Mouse (Mus musculus) kidney, embryonic 16.5 days (tissue): ENCODE data around the gene Atp2b2. TPM values are rescaled to one million over a fixed set of nuclear protein-coding genes. Genes with fewer than 3 reads are reported as not detected.

Experiments used
- ATAC-seq: fragments of 200-750 bp; cut with Nextera tagmentation; 2 replicates; pipeline ENCODE4 v1.8.0; 2017; ENCODE audit warnings: moderate TSS enrichment; ENCODE audit not compliant: low FRiP score, low TSS enrichment
- H3K27ac ChIP-seq: fragments of 300-500 bp; sonication (generic); 2 replicates; pipeline ENCODE4 v1.5.1; 2014; ENCODE audit warnings: low read length
- H3K27me3 ChIP-seq: fragments of 300-500 bp; sonication (generic); 2 replicates; pipeline ENCODE4 v1.6.1; 2014; ENCODE audit warnings: low read length, control low read depth, mixed read lengths; ENCODE audit not compliant: insufficient read depth
- H3K36me3 ChIP-seq: fragments of 300-500 bp; sonication (generic); 2 replicates; pipeline ENCODE4 v1.6.1; 2014; ENCODE audit warnings: low read length, control low read depth, mixed read lengths; ENCODE audit not compliant: insufficient read depth
- H3K4me1 ChIP-seq: fragments of 300-500 bp; sonication (generic); 2 replicates; pipeline ENCODE4 v1.6.1; 2014; ENCODE audit warnings: low read length, control low read depth, mixed read lengths; ENCODE audit not compliant: insufficient read depth
- H3K4me2 ChIP-seq: fragments of 300-500 bp; sonication (generic); replicated peaks from 2 replicates; pipeline ENCODE4 v1.6.1; 2014; ENCODE audit warnings: low read depth, low read length
- H3K4me3 ChIP-seq: fragments of 300-500 bp; sonication (generic); 2 replicates; pipeline ENCODE4 v1.5.1; 2014; ENCODE audit warnings: mild to moderate bottlenecking, low read length
- H3K9ac ChIP-seq: fragments of 300-500 bp; sonication (generic); replicated peaks from 2 replicates; pipeline ENCODE4 v1.6.1; 2014; ENCODE audit warnings: low read length
- H3K9me3 ChIP-seq: fragments of 300-500 bp; sonication (generic); 2 replicates; pipeline ENCODE4 v1.6.1; 2016; ENCODE audit warnings: low read length, control low read depth
- WGBS: fragments of 180-500 bp; shearing (Covaris S2); extraction: QIAGEN DNeasy Blood & Tissue Kit; methylation state at CpG from one replicate; pipeline ENCODE4 v1.1.7; 2014; 5-methylcytosine and 5-hydroxymethylcytosine counted together
- polyA plus RNA-seq: library from polyadenylated mRNA; unstranded; fragments of >200 nt; fragmentation: Nextera tagmentation; extraction: Ambion mirVana; gene quantifications from 2 replicates; pipeline ENCODE4 v1.2.1, GENCODE M21; 2015

Atp2b2 gene
- polyA plus RNA-seq, 1 experiment from 2014 or later = 0.09 TPM

DNA sequence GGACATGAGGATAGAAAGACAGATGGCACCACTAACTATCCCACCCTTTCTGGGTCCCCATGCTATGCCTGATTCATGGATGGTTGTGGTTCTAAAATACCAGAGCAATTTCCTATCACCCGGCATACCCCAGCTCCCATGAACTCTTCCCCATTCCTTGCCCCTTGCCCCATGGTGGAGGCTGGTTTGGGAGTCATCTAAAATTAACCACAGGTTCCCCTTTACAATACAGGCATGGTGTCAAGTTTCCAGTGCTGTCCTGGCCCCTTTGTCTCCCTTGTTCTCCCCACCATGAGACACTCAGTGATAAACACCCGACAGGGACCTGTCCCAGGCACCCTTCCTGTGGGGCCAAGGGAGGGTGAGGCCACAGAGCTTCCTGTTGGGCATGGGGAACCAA, 204.7 kb downstream of the Atp2b2 start:
- H3K4me1 ChIP-seq = no peaks in the 10 kb centered on the region
- no peak overlapping the region for H3K9ac ChIP-seq
- H3K4me3 ChIP-seq = no peak overlapping the region
- H3K9me3 ChIP-seq = no peaks in the 10 kb centered on the region
- no peaks in the 10 kb centered on the region for H3K27me3 ChIP-seq
- H3K27ac ChIP-seq = no peak overlapping the region
- 67% methylated on average over 2 of the region's 2 CpGs for WGBS
- H3K36me3 ChIP-seq = no peaks in the 10 kb centered on the region
- no peak for ATAC-seq
- H3K4me2 ChIP-seq = no peak overlapping the region

DNA sequence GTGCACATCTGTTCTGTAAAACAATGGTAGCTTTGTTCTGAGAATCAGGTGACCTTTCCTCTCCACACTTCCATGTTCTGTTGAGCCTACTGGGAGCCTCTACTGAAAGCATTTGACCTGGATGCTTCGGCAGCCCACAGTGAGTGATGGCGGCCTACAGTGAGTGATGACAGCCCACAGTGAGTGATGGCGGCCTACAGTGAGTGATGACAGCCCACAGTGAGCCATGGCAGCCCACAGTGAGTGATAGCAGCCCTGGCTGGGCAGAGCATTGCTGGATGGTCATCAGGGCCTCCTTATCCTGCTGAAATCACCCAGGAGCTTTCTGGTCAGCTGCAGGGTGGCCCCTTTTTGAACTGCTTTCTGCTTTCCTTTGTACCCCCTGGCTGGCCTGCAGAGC, 205.9 kb downstream of the Atp2b2 start:
- no peaks in the 10 kb centered on the region for H3K27me3 ChIP-seq
- H3K9ac ChIP-seq = no peak overlapping the region
- no peak for ATAC-seq
- no peaks in the 10 kb centered on the region for H3K9me3 ChIP-seq
- WGBS = 79% methylated on average over 3 of the region's 3 CpGs
- no peak overlapping the region for H3K4me2 ChIP-seq
- H3K27ac ChIP-seq = no peak overlapping the region
- H3K4me1 ChIP-seq = no peaks in the 10 kb centered on the region
- H3K4me3 ChIP-seq = no peak overlapping the region
- H3K36me3 ChIP-seq = no peaks in the 10 kb centered on the region

DNA sequence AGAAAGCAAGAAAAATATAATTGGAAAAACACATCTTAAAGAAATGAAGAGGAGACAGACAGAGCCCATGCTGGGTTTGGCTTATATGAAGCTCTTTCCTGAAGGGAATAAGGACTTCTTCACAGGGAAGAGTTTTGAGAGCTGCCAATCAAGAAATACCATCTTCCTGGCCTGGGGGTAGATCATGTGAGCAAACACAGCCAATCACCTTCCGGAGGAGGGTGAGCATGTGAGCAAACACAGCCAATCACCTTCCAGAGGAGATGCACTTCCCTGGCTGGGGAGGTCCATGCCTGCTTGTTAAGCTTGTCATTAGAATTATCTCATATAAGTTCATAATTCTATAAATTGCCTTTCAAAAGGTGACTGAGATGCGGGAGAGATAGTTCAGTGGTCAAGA, 211.9 kb downstream of the Atp2b2 start:
- 83% methylated on average over 2 of the region's 2 CpGs for WGBS

DNA sequence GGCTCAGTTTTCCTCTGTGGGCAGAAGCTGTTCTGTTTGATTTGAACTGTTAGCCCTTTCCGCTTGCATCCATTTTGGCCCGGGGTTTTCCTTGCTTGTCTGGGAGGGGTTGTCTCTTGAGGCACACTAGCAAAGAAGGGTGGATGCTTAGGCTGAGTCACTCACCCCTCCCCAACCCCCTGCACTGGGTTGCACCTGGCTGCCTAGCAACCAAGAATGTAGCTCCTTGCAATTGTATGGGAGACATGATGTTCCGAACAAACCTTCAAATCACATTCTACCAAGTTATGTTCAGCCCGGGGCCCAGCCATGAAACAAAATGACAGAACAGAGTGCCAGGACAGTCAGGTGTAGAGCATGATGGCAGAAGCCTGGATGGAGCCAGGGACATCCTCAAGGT, 215.1 kb downstream of the Atp2b2 start:
- H3K9ac ChIP-seq = no peak overlapping the region
- H3K4me1 ChIP-seq = no peaks in the 10 kb centered on the region
- H3K27ac ChIP-seq = no peak overlapping the region
- H3K27me3 ChIP-seq = no peaks in the 10 kb centered on the region
- ATAC-seq = no peak
- no peaks in the 10 kb centered on the region for H3K9me3 ChIP-seq
- WGBS = 80% methylated on average over 4 of the region's 4 CpGs
- no peaks in the 10 kb centered on the region for H3K36me3 ChIP-seq
- H3K4me2 ChIP-seq = no peak overlapping the region
- H3K4me3 ChIP-seq = no peak overlapping the region

More for the DNA sequence above, 211.9 kb downstream of the Atp2b2 start:
- H3K9me3 ChIP-seq = no peaks in the 10 kb centered on the region
- no peak overlapping the region for H3K9ac ChIP-seq
- no peak overlapping the region for H3K4me3 ChIP-seq
- H3K27me3 ChIP-seq = no peaks in the 10 kb centered on the region
- H3K4me1 ChIP-seq = no peaks in the 10 kb centered on the region
- no peak overlapping the region for H3K27ac ChIP-seq
- H3K36me3 ChIP-seq = no peaks in the 10 kb centered on the region
- H3K4me2 ChIP-seq = no peak overlapping the region
- no peak for ATAC-seq

DNA sequence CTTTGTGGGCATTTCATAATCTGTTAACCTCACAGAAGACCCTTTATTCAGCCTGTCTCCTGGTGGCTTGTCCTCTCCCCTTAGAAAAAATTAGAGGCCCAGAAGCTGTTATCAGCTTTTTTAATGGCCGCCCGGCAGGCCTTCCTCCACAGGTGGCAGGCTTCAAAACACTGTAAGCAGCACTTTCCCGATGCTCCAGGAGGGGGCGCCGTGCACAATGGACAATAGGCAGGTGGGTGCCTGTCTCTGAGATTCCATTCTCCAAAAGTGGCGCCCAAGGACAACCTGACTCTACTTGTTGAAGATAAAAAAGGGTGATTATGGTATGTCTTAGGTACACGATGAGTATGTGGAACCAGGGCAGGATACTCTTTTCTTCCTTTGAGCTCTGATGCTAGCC, 220.0 kb downstream of the Atp2b2 start:
- Histone ChIP-seq H3K36me3 (no peaks in the 10 kb centered on the region), H3K9me3 (no peaks in the 10 kb centered on the region), H3K27me3 (no peaks in the 10 kb centered on the region), H3K4me3 (no peak overlapping the region), H3K27ac (no peak overlapping the region), H3K4me2 (no peak overlapping the region), H3K9ac (no peak overlapping the region), H3K4me1 (no peaks in the 10 kb centered on the region)
- 37% methylated on average over 7 of the region's 7 CpGs for WGBS
- no peak for ATAC-seq

DNA sequence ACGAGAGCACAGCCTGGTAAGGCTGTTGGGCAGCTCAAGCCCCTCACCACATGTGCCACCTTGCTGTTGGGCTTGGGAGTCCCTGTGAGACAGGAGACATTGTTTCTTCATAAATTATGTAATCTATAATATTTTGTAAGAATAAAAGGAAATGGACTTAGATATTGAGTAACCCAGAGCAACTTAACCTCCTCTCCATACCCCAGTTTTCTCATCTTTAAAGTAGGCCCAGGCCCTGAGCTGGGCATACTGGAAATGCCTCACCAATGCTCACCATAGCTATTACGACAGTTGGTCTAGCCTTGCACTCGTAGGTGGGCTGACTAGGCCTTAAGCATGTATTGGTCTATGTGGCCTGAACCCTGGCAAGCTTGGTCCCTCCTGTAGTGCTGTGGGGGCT, 225.7 kb downstream of the Atp2b2 start:
- Histone ChIP-seq H3K36me3 (no peaks in the 10 kb centered on the region), H3K4me1 (no peaks in the 10 kb centered on the region), H3K27ac (no peak overlapping the region), H3K27me3 (no peaks in the 10 kb centered on the region), H3K9me3 (no peaks in the 10 kb centered on the region), H3K4me3 (no peak overlapping the region), H3K4me2 (no peak overlapping the region), H3K9ac (no peak overlapping the region)
- 93% methylated on average over 3 of the region's 3 CpGs for WGBS
- no peak for ATAC-seq

DNA sequence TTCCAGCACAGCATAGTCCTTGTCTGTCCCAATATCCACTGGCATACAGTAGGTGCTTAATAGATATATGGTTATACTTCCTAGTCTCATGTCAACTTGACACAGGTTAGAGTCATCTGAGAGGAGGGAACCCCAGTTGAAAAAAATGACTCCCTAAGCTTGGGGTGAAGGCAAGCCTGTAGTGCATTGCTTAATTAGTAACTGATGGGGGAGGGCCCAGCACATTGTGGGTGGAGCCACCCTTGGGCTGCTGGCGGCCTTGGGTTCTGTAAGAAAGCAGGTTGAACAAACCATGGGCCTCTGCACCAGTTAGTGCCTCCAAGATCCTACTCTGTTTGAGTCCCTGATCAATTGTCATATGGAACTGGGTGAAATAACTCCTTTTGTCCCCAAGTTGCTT, 231.0 kb downstream of the Atp2b2 start:
- H3K27ac ChIP-seq = no peak overlapping the region
- no peak overlapping the region for H3K9ac ChIP-seq
- 48% methylated on average over 1 of the region's 1 CpGs for WGBS
- no peaks in the 10 kb centered on the region for H3K36me3 ChIP-seq
- no peak overlapping the region for H3K4me3 ChIP-seq
- ATAC-seq = no peak
- no peak overlapping the region for H3K4me2 ChIP-seq
- H3K4me1 ChIP-seq = no peaks in the 10 kb centered on the region
- no peaks in the 10 kb centered on the region for H3K27me3 ChIP-seq
- H3K9me3 ChIP-seq = no peaks in the 10 kb centered on the region

DNA sequence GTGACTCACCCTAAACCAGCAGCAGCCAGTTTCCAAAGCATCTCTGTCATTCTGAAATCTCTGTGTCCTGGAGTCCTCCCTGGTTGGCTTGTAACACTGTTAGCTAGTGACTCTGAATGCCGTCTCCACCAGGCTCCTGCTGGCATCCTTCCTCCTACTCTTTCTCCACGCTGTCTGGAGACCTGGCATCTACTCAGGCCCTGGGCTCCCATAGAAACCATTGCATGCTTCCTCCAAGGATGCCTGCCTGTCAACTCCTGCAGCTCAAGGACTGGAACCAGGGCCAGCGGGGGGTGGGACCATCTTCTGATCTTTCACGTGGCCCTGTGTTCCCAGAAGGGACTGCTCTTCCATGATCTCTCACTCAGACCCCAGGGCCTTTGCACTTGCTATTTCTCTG, 231.7 kb downstream of the Atp2b2 start:
- Histone ChIP-seq H3K27me3 (no peaks in the 10 kb centered on the region), H3K27ac (no peak overlapping the region), H3K4me1 (no peaks in the 10 kb centered on the region), H3K4me2 (no peak overlapping the region), H3K4me3 (no peak overlapping the region), H3K9me3 (peaks cover 1% of the 10 kb centered on the region; the same call in 1 of the 2 replicates), H3K9ac (no peak overlapping the region), H3K36me3 (no peaks in the 10 kb centered on the region)
- 66% methylated on average over 4 of the region's 4 CpGs for WGBS
- ATAC-seq = no peak

DNA sequence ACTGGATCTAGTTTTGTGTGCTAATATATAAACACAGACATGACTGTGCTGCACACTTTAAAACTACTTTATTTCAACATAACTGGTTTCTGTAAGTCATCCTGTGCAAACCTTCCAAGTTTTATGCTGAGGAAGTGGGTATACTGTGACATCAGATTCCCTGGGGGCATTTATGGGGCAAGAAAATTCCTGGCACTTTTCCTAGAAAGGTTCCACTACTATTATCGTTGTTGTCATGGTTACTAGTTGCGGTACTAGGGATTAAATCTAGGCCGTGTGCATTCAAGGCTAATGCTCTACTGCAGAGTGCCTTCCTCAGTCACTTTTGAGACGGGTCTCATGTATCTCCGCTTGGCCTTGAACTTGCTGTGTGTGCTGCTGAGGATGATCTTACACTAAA, 236.2 kb downstream of the Atp2b2 start:
- H3K27ac ChIP-seq = no peak overlapping the region
- H3K9me3 ChIP-seq = peaks cover 10% of the 10 kb centered on the region; the same call in 1 of the 2 replicates
- no peak overlapping the region for H3K4me3 ChIP-seq
- H3K4me2 ChIP-seq = no peak overlapping the region
- ATAC-seq = no peak
- no peaks in the 10 kb centered on the region for H3K4me1 ChIP-seq
- H3K9ac ChIP-seq = no peak overlapping the region
- no peaks in the 10 kb centered on the region for H3K36me3 ChIP-seq
- H3K27me3 ChIP-seq = no peaks in the 10 kb centered on the region
- WGBS = 85% methylated on average over 5 of the region's 5 CpGs

DNA sequence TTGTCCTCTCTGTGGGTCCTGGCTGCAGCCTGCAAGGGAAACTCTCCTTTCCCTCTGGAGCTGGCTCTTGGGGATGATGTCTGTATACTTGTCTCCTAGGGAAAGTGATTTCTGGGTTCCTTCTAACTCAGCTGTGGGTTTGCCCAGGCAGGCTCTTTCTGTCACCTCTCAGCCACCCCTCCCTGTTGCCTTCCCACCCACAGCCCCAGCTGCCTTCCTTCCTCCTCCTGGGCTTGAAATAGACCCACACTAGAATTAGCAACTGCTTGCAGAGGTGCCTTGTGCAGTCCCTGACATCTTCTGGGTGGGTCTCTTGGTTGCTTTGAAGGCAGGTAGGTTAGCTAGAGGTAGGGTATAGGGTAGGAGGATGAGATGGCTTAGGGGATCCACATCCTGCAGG, 241.2 kb downstream of the Atp2b2 start:
- no peak overlapping the region for H3K9ac ChIP-seq
- peaks cover 1% of the 10 kb centered on the region; the same call in 1 of the 2 replicates for H3K4me1 ChIP-seq
- ATAC-seq = no peak
- H3K27ac ChIP-seq = no peak overlapping the region
- H3K4me2 ChIP-seq = no peak overlapping the region
- H3K4me3 ChIP-seq = no peak overlapping the region
- peaks cover 10% of the 10 kb centered on the region; the same call in 1 of the 2 replicates for H3K9me3 ChIP-seq
- no peaks in the 10 kb centered on the region for H3K36me3 ChIP-seq
- H3K27me3 ChIP-seq = 0 out of 2 replicates have a peak, but pooled peaks cover 3% of the 10 kb centered on the region
